Mouse (Mus musculus): Measurements from ENCODE around the gene Alkbh7. TPM values are rescaled to one million over a fixed set of nuclear protein-coding genes. Genes with fewer than 3 reads are reported as not detected.

Alkbh7 gene
- polyA plus RNA-seq, 1 experiment from 2014 or later, result 35.5 TPM

Other genes starting within 250 kb of the Alkbh7 start
- gene Nrtn, start 239.8 kb upstream of the Alkbh7 start, polyA plus RNA-seq (2016; fragmentation: Nextera tagmentation; extraction: Ambion mirVana), result 4.4 and 5.1 TPM in 2 replicates
- gene Dus3l, start 232.6 kb upstream of the Alkbh7 start, polyA plus RNA-seq (2016; fragmentation: Nextera tagmentation; extraction: Ambion mirVana), result 44.1 and 47.6 TPM in 2 replicates
- gene Prr22, start 227.1 kb upstream of the Alkbh7 start, polyA plus RNA-seq (2016; fragmentation: Nextera tagmentation; extraction: Ambion mirVana), result 1.3 TPM in 2 replicates
- gene Rfx2, start 166.3 kb upstream of the Alkbh7 start, polyA plus RNA-seq (2016; fragmentation: Nextera tagmentation; extraction: Ambion mirVana), result 10.9 and 13.8 TPM in 2 replicates
- not detected in 2 replicates for gene Acsbg2, start 122.9 kb upstream of the Alkbh7 start, polyA plus RNA-seq (2016; fragmentation: Nextera tagmentation; extraction: Ambion mirVana)
- 0.54 and 0.63 TPM in 2 replicates for gene 1700061G19Rik, start 121.9 kb upstream of the Alkbh7 start, polyA plus RNA-seq (2016; fragmentation: Nextera tagmentation; extraction: Ambion mirVana)
- 65.4 and 82.4 TPM in 2 replicates for gene Mllt1, start 61.9 kb upstream of the Alkbh7 start, polyA plus RNA-seq (2016; fragmentation: Nextera tagmentation; extraction: Ambion mirVana)
- not detected in 2 replicates for gene Acer1, start 15.2 kb upstream of the Alkbh7 start, polyA plus RNA-seq (2016; fragmentation: Nextera tagmentation; extraction: Ambion mirVana)
- 166 and 170 TPM in 2 replicates for gene Clpp, start 7.0 kb upstream of the Alkbh7 start, polyA plus RNA-seq (2016; fragmentation: Nextera tagmentation; extraction: Ambion mirVana)
- gene Pspn, start 2.7 kb downstream of the Alkbh7 start, polyA plus RNA-seq (2016; fragmentation: Nextera tagmentation; extraction: Ambion mirVana), result not detected in 2 replicates
- 71.0 and 78.3 TPM in 2 replicates for gene Gtf2f1, start 13.9 kb downstream of the Alkbh7 start, polyA plus RNA-seq (2016; fragmentation: Nextera tagmentation; extraction: Ambion mirVana)
- 0.41 and 0.43 TPM in 2 replicates for gene Gm17949, start 14.1 kb downstream of the Alkbh7 start, polyA plus RNA-seq (2016; fragmentation: Nextera tagmentation; extraction: Ambion mirVana)
- gene Khsrp, start 34.2 kb downstream of the Alkbh7 start, polyA plus RNA-seq (2016; fragmentation: Nextera tagmentation; extraction: Ambion mirVana), result 51.1 and 52.0 TPM in 2 replicates
- not detected in 2 replicates for gene Slc25a41, start 44.3 kb downstream of the Alkbh7 start, polyA plus RNA-seq (2016; fragmentation: Nextera tagmentation; extraction: Ambion mirVana)
- 5.1 and 8.2 TPM in 2 replicates for gene Crb3, start 61.8 kb downstream of the Alkbh7 start, polyA plus RNA-seq (2016; fragmentation: Nextera tagmentation; extraction: Ambion mirVana)
- 10.5 and 16.2 TPM in 2 replicates for gene Slc25a23, start 62.5 kb downstream of the Alkbh7 start, polyA plus RNA-seq (2016; fragmentation: Nextera tagmentation; extraction: Ambion mirVana)
- gene Dennd1c, start 81.2 kb downstream of the Alkbh7 start, polyA plus RNA-seq (2016; fragmentation: Nextera tagmentation; extraction: Ambion mirVana), result 3.2 and 3.6 TPM in 2 replicates
- gene Tubb4a, start 90.4 kb downstream of the Alkbh7 start, polyA plus RNA-seq (2016; fragmentation: Nextera tagmentation; extraction: Ambion mirVana), result 66.9 and 167 TPM in 2 replicates
- 9.8 and 10.5 TPM in 2 replicates for gene Tnfsf9, start 108.0 kb downstream of the Alkbh7 start, polyA plus RNA-seq (2016; fragmentation: Nextera tagmentation; extraction: Ambion mirVana)
- gene Cd70, start 152.4 kb downstream of the Alkbh7 start, polyA plus RNA-seq (2016; fragmentation: Nextera tagmentation; extraction: Ambion mirVana), result 0.50 TPM in 1 of 2 replicates, not detected in the other
- 0.18 TPM in 1 of 2 replicates, not detected in the other for gene Tnfsf14, start 196.8 kb downstream of the Alkbh7 start, polyA plus RNA-seq (2016; fragmentation: Nextera tagmentation; extraction: Ambion mirVana)
- 0.09 and 0.12 TPM in 2 replicates for gene C3, start 230.8 kb downstream of the Alkbh7 start, polyA plus RNA-seq (2016; fragmentation: Nextera tagmentation; extraction: Ambion mirVana)

Measured in hindbrain, embryonic 10.5 days (tissue).